Mouse (Mus musculus) stomach, embryonic 15.5 days (tissue): ENCODE measurements around the gene Gjd2. TPM values are rescaled to one million over a fixed set of nuclear protein-coding genes. Genes with fewer than 3 reads are reported as not detected.

Experiments
- ATAC-seq: fragments of 200-750 bp; cut with Nextera tagmentation; 2 replicates; pipeline ENCODE4 v1.8.0; 2017; ENCODE audit warnings: low read depth, moderate number of reproducible peaks, moderate TSS enrichment; ENCODE audit not compliant: insufficient read depth, low FRiP score
- H3K27ac ChIP-seq: fragments of 300-500 bp; sonication (generic); 2 replicates; pipeline ENCODE4 v1.5.1; 2015; ENCODE audit warnings: mild to moderate bottlenecking, inconsistent platforms
- H3K27me3 ChIP-seq: fragments of 300-500 bp; sonication (generic); replicated peaks from 2 replicates; pipeline ENCODE4 v1.6.1; 2015; ENCODE audit warnings: inconsistent platforms
- H3K36me3 ChIP-seq: fragments of 300-500 bp; sonication (generic); 2 replicates; pipeline ENCODE4 v1.6.1; 2015; ENCODE audit warnings: inconsistent platforms
- H3K4me1 ChIP-seq: fragments of 300-500 bp; sonication (generic); 2 replicates; pipeline ENCODE4 v1.6.1; 2015; ENCODE audit warnings: inconsistent platforms
- H3K4me2 ChIP-seq: fragments of 300-500 bp; sonication (generic); 2 replicates; pipeline ENCODE4 v1.6.1; 2015; ENCODE audit warnings: mild to moderate bottlenecking, inconsistent platforms
- H3K4me3 ChIP-seq: fragments of 300-500 bp; sonication (generic); replicated peaks from 2 replicates; pipeline ENCODE4 v1.5.1; 2015; ENCODE audit warnings: inconsistent platforms
- H3K9ac ChIP-seq: fragments of 300-500 bp; sonication (generic); 2 replicates; pipeline ENCODE4 v1.6.1; 2015; ENCODE audit warnings: inconsistent platforms
- H3K9me3 ChIP-seq: fragments of 300-500 bp; sonication (generic); 2 replicates; pipeline ENCODE4 v1.6.1; 2016; ENCODE audit warnings: inconsistent platforms
- whole genome bisulfite sequencing: fragments of 180-500 bp; shearing (Covaris S2); methylation state at CpG from one replicate; pipeline ENCODE4 v1.1.7; 2015; 5-methylcytosine and 5-hydroxymethylcytosine counted together
- polyA plus RNA-seq: library from polyadenylated mRNA; unstranded; fragments of >200 nt; fragmentation: Nextera tagmentation; extraction: Ambion mirVana; gene quantifications from 2 replicates; pipeline ENCODE4 v1.2.1, GENCODE M21; 2015

Gjd2 gene
- polyA plus RNA-seq, 1 experiment from 2014 or later = 1.1 TPM

GRCm38 (mm10) chr2:114008321-114008720, 5.1 kb downstream of the Gjd2 start:
- no peak for ATAC-seq
- WGBS = 76% methylated on average over 2 of the region's 2 CpGs
- H3K36me3 ChIP-seq = no peaks in the 10 kb centered on the region
- no peaks in the 10 kb centered on the region for H3K9me3 ChIP-seq
- no peak overlapping the region for H3K4me2 ChIP-seq
- H3K27me3 ChIP-seq = peaks cover 10% of the 10 kb centered on the region
- no peak overlapping the region for H3K4me3 ChIP-seq
- H3K9ac ChIP-seq = no peak overlapping the region
- H3K27ac ChIP-seq = no peak overlapping the region
- 0 out of 2 replicates have a peak, but pooled peaks cover 2% of the 10 kb centered on the region for H3K4me1 ChIP-seq

- H3K9me3 ChIP-seq = no peaks in the 10 kb centered on the region
- H3K27ac ChIP-seq = no peak overlapping the region
- H3K4me1 ChIP-seq = no peaks in the 10 kb centered on the region
- no peaks in the 10 kb centered on the region for H3K27me3 ChIP-seq
- H3K36me3 ChIP-seq = no peaks in the 10 kb centered on the region
- no peak overlapping the region for H3K4me3 ChIP-seq
- no peak overlapping the region for H3K4me2 ChIP-seq
- WGBS = 50% methylated on average over 8 of the region's 8 CpGs
- ATAC-seq = no peak
- H3K9ac ChIP-seq = no peak overlapping the region
Measured at GRCm38 (mm10) chr2:113997484-113997883, 15.9 kb downstream of the Gjd2 start.

- ATAC-seq = no peak
Measured at GRCm38 (mm10) chr2:113996930-113997329, 16.5 kb downstream of the Gjd2 start.

GRCm38 (mm10) chr2:113984890-113985289, 28.5 kb downstream of the Gjd2 start:
- H3K9me3 ChIP-seq = no peaks in the 10 kb centered on the region
- H3K27ac ChIP-seq = no peak overlapping the region
- no peak overlapping the region for H3K4me2 ChIP-seq
- 82% methylated on average over 2 of the region's 2 CpGs for WGBS
- H3K4me3 ChIP-seq = no peak overlapping the region
- ATAC-seq = no peak
- no peaks in the 10 kb centered on the region for H3K36me3 ChIP-seq
- no peaks in the 10 kb centered on the region for H3K4me1 ChIP-seq
- H3K9ac ChIP-seq = no peak overlapping the region
- no peaks in the 10 kb centered on the region for H3K27me3 ChIP-seq

More at GRCm38 (mm10) chr2:113996930-113997329, 16.5 kb downstream of the Gjd2 start:
- Histone ChIP-seq H3K9me3 (no peaks in the 10 kb centered on the region), H3K4me2 (no peak overlapping the region), H3K36me3 (no peaks in the 10 kb centered on the region), H3K27ac (no peak overlapping the region), H3K9ac (no peak overlapping the region), H3K4me3 (no peak overlapping the region), H3K27me3 (no peaks in the 10 kb centered on the region), H3K4me1 (no peaks in the 10 kb centered on the region)

- Histone ChIP-seq H3K27ac (no peak overlapping the region), H3K36me3 (no peaks in the 10 kb centered on the region), H3K9ac (no peak overlapping the region), H3K4me2 (no peak overlapping the region), H3K9me3 (no peaks in the 10 kb centered on the region), H3K4me1 (no peaks in the 10 kb centered on the region), H3K4me3 (no peak overlapping the region), H3K27me3 (no peaks in the 10 kb centered on the region)
- 61% methylated on average over 8 of the region's 8 CpGs for WGBS
- ATAC-seq = no peak
Measured at GRCm38 (mm10) chr2:113980664-113981063, 32.8 kb downstream of the Gjd2 start.

- H3K27me3 ChIP-seq = no peaks in the 10 kb centered on the region
- H3K36me3 ChIP-seq = no peaks in the 10 kb centered on the region
- ATAC-seq = no peak
- H3K9ac ChIP-seq = no peak overlapping the region
- H3K9me3 ChIP-seq = no peaks in the 10 kb centered on the region
- H3K4me2 ChIP-seq = no peak overlapping the region
- no peaks in the 10 kb centered on the region for H3K4me1 ChIP-seq
- 66% methylated on average over 5 of the region's 5 CpGs for WGBS
- no peak overlapping the region for H3K27ac ChIP-seq
- H3K4me3 ChIP-seq = no peak overlapping the region
Measured at GRCm38 (mm10) chr2:113978151-113978771, 35.2 kb downstream of the Gjd2 start.

GRCm38 (mm10) chr2:113973950-113974349, 39.5 kb downstream of the Gjd2 start:
- no peaks in the 10 kb centered on the region for H3K9me3 ChIP-seq
- no peak overlapping the region for H3K4me2 ChIP-seq
- H3K27me3 ChIP-seq = no peaks in the 10 kb centered on the region
- no peak overlapping the region for H3K4me3 ChIP-seq
- H3K27ac ChIP-seq = no peak overlapping the region
- 63% methylated on average over 7 of the region's 7 CpGs for WGBS
- ATAC-seq = no peak
- H3K36me3 ChIP-seq = no peaks in the 10 kb centered on the region
- no peaks in the 10 kb centered on the region for H3K4me1 ChIP-seq
- no peak overlapping the region for H3K9ac ChIP-seq

GRCm38 (mm10) chr2:113966421-113966820, 47.0 kb downstream of the Gjd2 start:
- Histone ChIP-seq H3K4me2 (no peak overlapping the region), H3K9me3 (no peaks in the 10 kb centered on the region), H3K4me3 (no peak overlapping the region), H3K36me3 (no peaks in the 10 kb centered on the region), H3K4me1 (no peaks in the 10 kb centered on the region), H3K27ac (no peak overlapping the region), H3K9ac (no peak overlapping the region), H3K27me3 (no peaks in the 10 kb centered on the region)
- no peak for ATAC-seq
- 31% methylated on average over 4 of the region's 4 CpGs for WGBS

Other genes starting within 250 kb of the Gjd2 start
- gene Scg5, start 184.5 kb downstream of the Gjd2 start, polyA plus RNA-seq = 12.4 and 12.9 TPM in 2 replicates
- 22.3 and 25.2 TPM in 2 replicates for gene Arhgap11a, start 165.0 kb downstream of the Gjd2 start, polyA plus RNA-seq
- 52.9 and 87.8 TPM in 2 replicates for gene Actc1, start 39.9 kb upstream of the Gjd2 start, polyA plus RNA-seq
- gene Aqr, start 173.4 kb upstream of the Gjd2 start, polyA plus RNA-seq = 39.4 TPM in 2 replicates
- 4.0 and 4.4 TPM in 2 replicates for gene Zfp770, start 187.8 kb upstream of the Gjd2 start, polyA plus RNA-seq